Mouse (Mus musculus) telencephalon, adult 2 months (tissue): Measurements from ENCODE around the gene Pnpla3.

Source experiments
- DNase-seq: peaks from one replicate; pipeline ENCODE4 v3.0.0-alpha.2; 2011; ENCODE audit warnings: low read depth, low spot score

The Pnpla3 gene

DNA sequence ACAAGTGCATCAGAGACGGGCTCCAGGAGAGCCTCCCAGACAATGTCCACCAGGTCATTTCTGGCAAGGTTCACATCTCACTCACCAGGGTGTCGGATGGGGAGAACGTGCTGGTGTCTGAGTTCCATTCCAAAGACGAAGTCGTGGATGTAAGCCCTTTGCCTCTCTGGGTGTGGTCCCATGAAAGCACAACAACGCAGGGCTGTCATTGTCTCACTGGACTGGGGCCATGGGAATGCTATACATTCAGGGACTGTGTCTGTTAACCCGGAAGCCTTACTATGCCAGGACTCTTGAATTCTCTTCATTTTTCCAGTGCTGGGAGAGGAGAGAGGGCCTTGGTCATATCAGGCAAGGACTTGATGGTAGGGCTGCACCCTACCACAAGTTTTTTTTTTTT is 3.5 kb downstream of the Pnpla3 start:
- DNase-seq: no peak

- no peak for DNase-seq
These were observed 11.1 kb downstream of the Pnpla3 start for GRCm38 (mm10) chr15:84178733-84179132.

DNA sequence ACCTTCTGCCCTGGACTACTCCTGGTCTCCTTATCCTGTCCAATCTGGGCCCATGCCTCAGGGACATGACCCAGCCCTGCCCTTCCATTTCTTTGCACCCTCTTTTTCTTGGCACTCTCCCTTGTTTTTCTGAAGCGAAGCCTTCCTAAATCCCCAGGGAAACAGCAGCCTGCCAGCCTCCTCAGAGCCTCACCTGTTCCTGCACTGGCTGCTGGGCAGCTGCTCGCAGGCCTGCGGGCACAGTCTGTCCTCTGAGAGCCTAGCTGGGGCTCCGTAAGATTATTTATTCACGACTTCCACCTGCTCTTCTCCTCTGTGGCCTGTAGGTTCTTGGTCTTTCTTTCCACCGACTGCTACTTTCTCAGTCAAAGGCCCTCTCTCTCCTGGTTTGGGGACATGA is 14.4 kb downstream of the Pnpla3 start:
- DNase-seq: no peak

GRCm38 (mm10) chr15:84183967-84184366 is 16.3 kb downstream of the Pnpla3 start:
- no peak for DNase-seq

DNA sequence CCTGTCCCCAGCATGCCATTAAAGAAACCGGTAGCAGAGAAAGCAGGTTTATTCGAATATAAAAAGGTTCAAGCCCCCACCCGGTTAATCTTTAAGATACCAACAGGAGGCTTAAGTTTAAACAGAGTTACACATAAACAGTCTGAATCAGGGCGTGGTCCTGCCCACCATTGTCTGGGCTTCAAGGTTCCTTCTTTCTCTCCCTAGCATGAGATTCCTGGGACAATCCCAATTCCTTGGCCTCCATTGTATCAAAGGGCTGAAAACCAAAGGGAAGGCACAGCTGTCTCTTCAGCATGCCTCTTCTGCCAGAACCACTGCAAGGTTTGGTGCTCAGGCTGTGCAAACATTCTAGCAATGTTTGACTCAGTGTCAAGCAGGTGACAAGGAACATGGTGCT is 18.6 kb downstream of the Pnpla3 start:
- DNase-seq: no peak

- DNase-seq: no peak
These were observed 21.4 kb downstream of the Pnpla3 start for GRCm38 (mm10) chr15:84188887-84189530.

GRCm38 (mm10) chr15:84189881-84190280 is 22.2 kb downstream of the Pnpla3 start:
- no peak for DNase-seq

DNA sequence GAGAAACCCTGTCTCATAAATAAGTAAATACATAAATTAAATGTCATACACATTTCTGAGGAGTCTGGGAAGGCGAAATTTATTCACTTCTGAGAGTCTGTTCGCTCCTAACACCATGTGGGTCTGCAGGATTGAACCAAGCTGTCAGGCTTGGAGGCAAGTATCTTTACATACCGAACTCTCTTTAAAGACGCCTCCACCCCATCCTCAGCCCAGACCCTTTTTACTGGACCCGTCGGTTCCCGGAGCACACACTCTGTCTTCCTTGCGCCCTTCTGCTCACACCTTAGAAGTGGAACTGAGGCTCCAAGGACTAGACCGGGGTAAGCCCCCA is 24.1 kb downstream of the Pnpla3 start:
- DNase-seq: no peak

GRCm38 (mm10) chr15:84192058-84192791 is 24.6 kb downstream of the Pnpla3 start, which contains the start of gene Samm50:
Samm50 (plus strand) TSS chr15:84192241.
- DNase-seq: peak; percentile 95

DNA sequence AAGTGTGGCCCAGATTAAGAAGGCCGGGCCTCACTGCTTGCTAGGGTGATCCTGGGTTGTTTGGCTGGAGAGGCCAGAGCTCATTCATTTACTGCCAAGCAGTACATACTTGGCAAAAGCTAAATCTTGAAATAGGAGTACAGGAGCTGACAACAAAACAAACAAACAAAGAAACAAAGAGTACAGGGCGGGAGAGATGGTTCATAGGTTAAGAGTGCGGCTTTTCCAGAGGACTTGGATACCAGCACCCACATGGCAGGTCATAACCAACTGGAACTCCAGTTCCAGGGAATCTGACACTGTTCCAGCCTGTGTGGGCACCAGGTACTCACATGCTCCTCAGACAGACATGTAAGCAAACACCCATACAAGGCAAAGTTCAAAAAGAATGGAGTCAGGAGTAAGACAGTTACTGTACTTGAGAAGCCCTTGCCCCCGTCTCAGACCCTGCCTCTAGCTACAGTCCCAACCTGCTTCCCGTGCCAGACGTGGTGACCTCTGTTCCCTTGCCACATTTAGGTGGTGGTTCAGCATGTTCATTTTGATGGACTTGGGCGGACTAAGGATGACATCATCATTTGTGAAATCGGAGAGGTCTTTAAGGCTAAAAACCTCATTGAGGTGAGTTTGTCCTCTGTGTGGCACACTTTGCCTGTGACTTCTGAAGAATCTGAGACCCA is 29.0 kb downstream of the Pnpla3 start:
- DNase-seq: no peak

- no peak for DNase-seq
These were observed 39.7 kb downstream of the Pnpla3 start for GRCm38 (mm10) chr15:84207327-84207726.

- DNase-seq: no peak
These were observed 42.1 kb downstream of the Pnpla3 start for GRCm38 (mm10) chr15:84209517-84210412.

DNA sequence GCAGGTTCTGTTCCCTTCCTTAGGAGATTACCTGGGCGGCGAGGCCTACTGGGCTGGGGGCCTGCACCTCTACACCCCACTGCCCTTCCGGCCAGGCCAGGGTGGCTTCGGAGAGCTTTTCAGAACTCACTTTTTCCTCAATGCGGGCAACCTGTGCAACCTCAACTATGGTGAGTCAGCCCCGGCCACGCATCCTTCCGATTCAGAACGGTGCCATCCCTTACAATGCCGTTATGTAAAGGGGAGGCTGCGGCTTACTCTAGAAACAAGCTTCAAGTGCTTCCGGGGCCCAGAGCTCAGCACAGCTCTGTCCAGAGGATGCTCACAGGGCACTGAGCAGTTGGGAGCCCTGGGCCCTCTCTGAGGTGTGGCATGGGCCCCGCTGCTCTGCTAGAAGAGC is 42.8 kb downstream of the Pnpla3 start:
- no peak for DNase-seq

DNA sequence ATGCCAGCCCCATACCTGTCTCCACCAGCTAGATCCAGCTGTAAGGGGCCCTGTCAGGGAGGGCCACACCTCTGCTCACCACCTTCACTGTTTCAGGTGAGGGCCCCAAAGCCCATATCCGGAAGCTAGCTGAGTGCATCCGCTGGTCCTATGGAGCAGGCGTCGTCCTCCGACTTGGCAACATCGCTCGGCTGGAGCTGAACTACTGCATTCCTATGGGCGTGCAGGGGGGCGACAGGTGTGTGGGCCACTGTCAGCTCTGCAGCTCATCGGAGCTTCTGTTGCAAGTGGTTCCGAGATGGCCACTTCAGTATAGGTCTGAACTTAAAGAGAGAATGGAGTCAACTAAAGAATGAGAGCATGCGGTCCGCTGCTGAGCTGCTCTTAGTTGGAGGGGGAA is 43.3 kb downstream of the Pnpla3 start:
- no peak for DNase-seq

- no peak for DNase-seq
These were observed 43.9 kb downstream of the Pnpla3 start for GRCm38 (mm10) chr15:84211564-84211963.

DNA sequence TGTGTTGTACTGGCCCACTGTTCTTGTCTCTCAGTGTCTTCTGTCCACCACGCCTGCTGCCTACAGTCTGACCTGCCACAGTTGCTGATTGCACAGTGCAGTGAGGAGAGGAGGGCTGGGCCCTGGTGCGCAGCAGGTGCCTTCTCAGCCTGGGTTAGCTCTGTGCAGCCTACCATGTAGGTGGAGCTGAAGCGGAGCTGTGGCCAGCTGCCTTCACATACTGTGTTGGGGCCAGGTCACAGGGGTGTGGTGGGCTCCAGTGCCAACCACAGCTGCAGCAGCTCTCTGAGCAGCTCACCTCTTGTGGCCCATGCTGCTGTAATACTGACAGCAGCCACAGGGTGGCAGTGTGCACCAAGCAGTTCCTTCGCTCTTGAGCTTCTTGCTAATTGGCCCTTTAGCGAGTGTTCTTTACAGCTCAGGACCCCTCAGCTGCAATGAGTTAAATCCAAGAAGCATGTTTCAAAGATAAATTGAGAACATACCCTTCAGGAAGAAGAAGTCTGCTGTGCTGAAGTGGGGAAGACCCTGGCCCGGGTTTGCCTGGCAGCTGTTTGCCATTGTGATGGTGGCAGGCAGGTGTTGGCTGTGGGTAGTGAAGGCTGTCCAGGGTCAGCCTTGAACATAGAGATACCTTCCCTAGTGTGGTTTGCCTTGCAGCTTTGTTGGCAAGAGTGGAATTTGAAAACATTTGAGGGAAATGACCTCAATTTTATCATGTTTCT is 44.6 kb downstream of the Pnpla3 start:
- no peak for DNase-seq

DNA sequence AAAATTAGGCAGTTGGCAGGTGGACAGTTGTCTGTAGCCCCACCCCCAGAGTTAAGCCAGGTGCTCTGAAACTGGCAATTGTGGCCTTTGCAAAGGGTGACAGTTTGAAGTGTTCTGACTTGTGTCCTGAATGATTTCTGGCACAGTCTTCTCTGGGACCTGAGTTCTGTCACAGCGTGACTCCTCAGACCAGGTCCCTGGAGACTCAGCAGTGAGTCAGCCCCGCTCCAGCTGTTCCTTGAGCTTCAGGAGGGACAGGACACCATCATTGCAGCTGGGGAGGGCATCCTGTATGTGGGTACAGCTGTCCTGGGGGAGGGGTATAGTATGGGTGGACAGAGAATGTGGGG is 45.1 kb downstream of the Pnpla3 start:
- DNase-seq: no peak

DNA sequence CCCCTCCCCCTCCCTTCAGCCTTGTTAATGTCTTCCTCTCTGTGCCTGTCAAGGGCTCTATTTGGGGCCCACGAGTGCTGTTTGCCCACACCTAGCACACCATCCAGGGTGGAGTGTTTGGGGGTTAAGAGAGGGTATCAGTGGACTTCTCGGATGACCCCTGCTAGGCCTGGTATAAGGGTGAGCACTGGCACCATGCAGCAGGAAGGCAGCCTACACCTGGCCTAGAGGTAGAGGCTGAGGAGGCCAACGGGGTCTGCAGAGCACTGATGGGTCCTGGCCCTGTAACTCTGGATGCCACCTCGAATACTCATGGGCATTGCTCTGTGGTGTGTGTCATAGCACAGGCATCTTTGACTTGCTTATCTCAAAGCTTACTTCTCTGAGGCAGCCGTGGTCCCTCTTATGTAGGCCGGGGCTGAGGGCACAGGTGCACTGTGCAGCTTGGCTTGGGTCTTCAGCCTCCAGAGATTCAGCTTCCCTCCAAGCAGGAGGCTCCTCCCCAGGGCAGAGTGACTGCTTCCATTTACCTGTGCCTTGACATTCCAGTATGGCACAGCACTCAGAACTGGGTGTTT is 45.6 kb downstream of the Pnpla3 start:
- DNase-seq: no peak

DNA sequence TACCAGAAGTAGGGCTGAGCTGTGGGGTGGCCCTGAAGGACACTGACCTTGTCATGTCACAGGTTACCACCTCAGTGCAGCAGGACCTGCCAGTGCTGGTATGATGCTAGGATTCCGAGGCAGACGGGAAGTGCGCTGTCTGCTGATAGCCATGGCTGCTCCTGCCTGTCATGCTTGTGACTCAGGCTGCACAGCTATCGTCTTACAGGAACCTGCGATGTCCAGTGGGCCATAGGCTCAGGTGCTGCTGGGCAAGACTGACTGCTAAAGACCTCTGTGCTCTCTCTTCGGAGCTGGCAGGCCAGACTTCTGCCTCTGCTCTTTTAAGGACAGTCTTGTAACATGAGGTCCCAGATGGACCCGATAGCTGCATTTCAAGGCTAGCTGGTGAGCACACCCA is 46.8 kb downstream of the Pnpla3 start:
- no peak for DNase-seq

GRCm38 (mm10) chr15:84215273-84215672 is 47.6 kb downstream of the Pnpla3 start:
- no peak for DNase-seq

- no peak for DNase-seq
These were observed 48.4 kb downstream of the Pnpla3 start for GRCm38 (mm10) chr15:84216026-84216425.
